Mouse (Mus musculus) forebrain, embryonic 11.5 days (tissue): Measurements from ENCODE around the gene Tbc1d2. TPM values are rescaled to one million over a fixed set of nuclear protein-coding genes. Genes with fewer than 3 reads are reported as not detected.
"Not testable (repeated sequence)": the region's sequence is repeated elsewhere in the genome, so short reads cannot be mapped to it uniquely, and the experiment has no call there.

Source experiments
- ATAC-seq: fragments of 200-750 bp; cut with Nextera tagmentation; replicated peaks from 2 replicates; pipeline ENCODE4 v1.8.0; 2017; ENCODE audit warnings: moderate TSS enrichment; ENCODE audit not compliant: low FRiP score
- DNase-seq: peaks from one replicate; pipeline ENCODE4 v3.0.0-alpha.2; 2017; ENCODE audit warnings: low spot score
- H3K27ac ChIP-seq: fragments of 300-500 bp; sonication (generic); 2 replicates; pipeline ENCODE4 v1.5.1; 2014; ENCODE audit warnings: low read depth, low read length
- H3K27me3 ChIP-seq: fragments of 300-500 bp; sonication (generic); 2 replicates; pipeline ENCODE4 v1.6.1; 2014; ENCODE audit warnings: mild to moderate bottlenecking, low read length, mixed read lengths; ENCODE audit not compliant: control insufficient read depth, insufficient read depth
- H3K36me3 ChIP-seq: fragments of 300-500 bp; sonication (generic); 2 replicates; pipeline ENCODE4 v1.6.1; 2014; ENCODE audit warnings: mild to moderate bottlenecking, low read length, moderate library complexity, mixed read lengths; ENCODE audit not compliant: control insufficient read depth, insufficient read depth
- H3K4me1 ChIP-seq: fragments of 300-500 bp; sonication (generic); replicated peaks from 2 replicates; pipeline ENCODE4 v1.6.1; 2014; ENCODE audit warnings: low read length, mixed read lengths; ENCODE audit not compliant: control insufficient read depth, insufficient read depth
- H3K4me2 ChIP-seq: fragments of 300-500 bp; sonication (generic); 2 replicates; pipeline ENCODE4 v1.6.1; 2014; ENCODE audit warnings: low read depth, mild to moderate bottlenecking, low read length, moderate library complexity, mixed read lengths; ENCODE audit not compliant: severe bottlenecking
- H3K4me3 ChIP-seq: fragments of 300-500 bp; sonication (generic); 2 replicates; pipeline ENCODE4 v1.5.1; 2014; ENCODE audit warnings: low read depth, low read length
- H3K9ac ChIP-seq: fragments of 300-500 bp; sonication (generic); 2 replicates; pipeline ENCODE4 v1.6.1; 2014; ENCODE audit warnings: low read length
- H3K9me3 ChIP-seq: fragments of 300-500 bp; sonication (generic); 2 replicates; pipeline ENCODE4 v1.6.1; 2016; ENCODE audit warnings: low read length, mixed read lengths; ENCODE audit not compliant: control insufficient read depth
- WGBS: fragments of 180-500 bp; shearing (Covaris S2); extraction: QIAGEN DNeasy Blood & Tissue Kit; methylation state at CpG from one replicate; pipeline ENCODE4 v1.1.7; 2014; 5-methylcytosine and 5-hydroxymethylcytosine counted together
- polyA plus RNA-seq: library from polyadenylated mRNA; unstranded; fragments of >200 nt; fragmentation: Nextera tagmentation; extraction: Ambion mirVana; gene quantifications from 2 replicates; pipeline ENCODE4 v1.2.1, GENCODE M21; 2014

The Tbc1d2 gene
- polyA plus RNA-seq, 1 experiment from 2014 or later = 0.57 TPM

- H3K4me2 ChIP-seq = no peak overlapping the region
- WGBS = 80% methylated on average over 13 of the region's 13 CpGs
- H3K9me3 ChIP-seq = peaks cover 3% of the 10 kb centered on the region; the same call in 1 of the 2 replicates
- no peak overlapping the region for H3K9ac ChIP-seq
- DNase-seq (no peak), ATAC-seq (no peak)
- no peaks in the 10 kb centered on the region for H3K27me3 ChIP-seq
- no peaks in the 10 kb centered on the region for H3K36me3 ChIP-seq
- no peak overlapping the region for H3K27ac ChIP-seq
- H3K4me1 ChIP-seq = no peaks in the 10 kb centered on the region
- no peak overlapping the region for H3K4me3 ChIP-seq
Observed at GRCm38 (mm10) chr4:46585041-46585810, 64.8 kb downstream of the Tbc1d2 start.

GRCm38 (mm10) chr4:46584536-46584935 is 65.5 kb downstream of the Tbc1d2 start:
- not testable (repeated sequence) for ATAC-seq, H3K9me3 ChIP-seq, H3K36me3 ChIP-seq, DNase-seq, H3K4me3 ChIP-seq, H3K27ac ChIP-seq, H3K4me1 ChIP-seq, H3K4me2 ChIP-seq, H3K9ac ChIP-seq, H3K27me3 ChIP-seq
- WGBS = 91% methylated on average over 3 of the region's 3 CpGs

- not testable (repeated sequence) for H3K9me3 ChIP-seq, H3K27ac ChIP-seq, H3K4me3 ChIP-seq, H3K9ac ChIP-seq, H3K4me1 ChIP-seq, ATAC-seq, DNase-seq, H3K27me3 ChIP-seq, H3K4me2 ChIP-seq, H3K36me3 ChIP-seq
- WGBS = 93% methylated on average over 2 of the region's 6 CpGs
Observed at GRCm38 (mm10) chr4:46584084-46584483, 65.9 kb downstream of the Tbc1d2 start.

- 87% methylated on average over 9 of the region's 9 CpGs for WGBS
- not testable (repeated sequence) for DNase-seq, H3K4me2 ChIP-seq, H3K4me3 ChIP-seq, H3K27me3 ChIP-seq, H3K27ac ChIP-seq, H3K9me3 ChIP-seq, H3K4me1 ChIP-seq, H3K36me3 ChIP-seq, ATAC-seq, H3K9ac ChIP-seq
Observed at GRCm38 (mm10) chr4:46582024-46582423, 68.0 kb downstream of the Tbc1d2 start.

- not testable (repeated sequence) for H3K36me3 ChIP-seq, H3K4me2 ChIP-seq, H3K27ac ChIP-seq, H3K27me3 ChIP-seq, H3K4me3 ChIP-seq, H3K4me1 ChIP-seq, H3K9ac ChIP-seq, H3K9me3 ChIP-seq, ATAC-seq, DNase-seq
- 96% methylated on average over 22 of the region's 22 CpGs for WGBS
Observed at GRCm38 (mm10) chr4:46581577-46581976, 68.4 kb downstream of the Tbc1d2 start.

GRCm38 (mm10) chr4:46580799-46581243 is 69.2 kb downstream of the Tbc1d2 start:
- H3K4me3 ChIP-seq, H3K27ac ChIP-seq, H3K27me3 ChIP-seq, H3K36me3 ChIP-seq, ATAC-seq, H3K4me2 ChIP-seq, DNase-seq, H3K9me3 ChIP-seq, H3K9ac ChIP-seq, H3K4me1 ChIP-seq: not testable (repeated sequence)
- 93% methylated on average over 15 of the region's 15 CpGs for WGBS

- DNase-seq, H3K9me3 ChIP-seq, H3K4me2 ChIP-seq, H3K9ac ChIP-seq, H3K4me3 ChIP-seq, ATAC-seq, H3K4me1 ChIP-seq, H3K27me3 ChIP-seq, H3K27ac ChIP-seq, H3K36me3 ChIP-seq: not testable (repeated sequence)
- WGBS = 94% methylated on average over 8 of the region's 8 CpGs
Observed at GRCm38 (mm10) chr4:46578796-46579346, 71.1 kb downstream of the Tbc1d2 start.

GRCm38 (mm10) chr4:46578228-46578627 is 71.8 kb downstream of the Tbc1d2 start:
- no peak overlapping the region for H3K4me3 ChIP-seq
- no peaks in the 10 kb centered on the region for H3K27me3 ChIP-seq
- no peak overlapping the region for H3K27ac ChIP-seq
- WGBS = 76% methylated on average over 1 of the region's 1 CpGs
- no peak for ATAC-seq
- peaks cover 7% of the 10 kb centered on the region; the same call in 1 of the 2 replicates for H3K9me3 ChIP-seq
- no peak for DNase-seq
- H3K4me2 ChIP-seq = no peak overlapping the region
- H3K9ac ChIP-seq = no peak overlapping the region
- no peaks in the 10 kb centered on the region for H3K36me3 ChIP-seq
- no peaks in the 10 kb centered on the region for H3K4me1 ChIP-seq
